Mouse (Mus musculus) lung, embryonic 16.5 days (tissue): Measurements from ENCODE around the gene Itga9. TPM values are rescaled to one million over a fixed set of nuclear protein-coding genes. Genes with fewer than 3 reads are reported as not detected.
A peak's percentile ranks its signal among the peaks of the same experiment; 100 is the strongest.

Experiments
- ATAC-seq: fragments of 200-750 bp; cut with Nextera tagmentation; 2 replicates; pipeline ENCODE4 v1.8.0; 2017; ENCODE audit warnings: low read depth, mild to moderate bottlenecking, moderate library complexity
- H3K27ac ChIP-seq: fragments of 300-500 bp; sonication (generic); 2 replicates; pipeline ENCODE4 v1.5.1; 2014; ENCODE audit warnings: mild to moderate bottlenecking, control low read depth, low read length
- H3K27me3 ChIP-seq: fragments of 300-500 bp; sonication (generic); 2 replicates; pipeline ENCODE4 v1.6.1; 2014; ENCODE audit warnings: low read depth, low read length, mixed read lengths; ENCODE audit not compliant: control insufficient read depth, insufficient read depth
- H3K36me3 ChIP-seq: fragments of 300-500 bp; sonication (generic); 2 replicates; pipeline ENCODE4 v1.6.1; 2014; ENCODE audit warnings: low read length; ENCODE audit not compliant: control insufficient read depth, insufficient read depth
- H3K4me1 ChIP-seq: fragments of 300-500 bp; sonication (generic); replicated peaks from 2 replicates; pipeline ENCODE4 v1.6.1; 2014; ENCODE audit warnings: low read length, mixed read lengths; ENCODE audit not compliant: control insufficient read depth, insufficient read depth
- H3K4me2 ChIP-seq: fragments of 300-500 bp; sonication (generic); 2 replicates; pipeline ENCODE4 v1.6.1; 2014; ENCODE audit warnings: low read depth, low read length, control low read depth
- H3K4me3 ChIP-seq: fragments of 300-500 bp; sonication (generic); 2 replicates; pipeline ENCODE4 v1.5.1; 2014; ENCODE audit warnings: mild to moderate bottlenecking, low read length, control low read depth
- H3K9ac ChIP-seq: fragments of 300-500 bp; sonication (generic); 2 replicates; pipeline ENCODE4 v1.6.1; 2014; ENCODE audit warnings: low read length, control low read depth
- H3K9me3 ChIP-seq: fragments of 300-500 bp; sonication (generic); 2 replicates; pipeline ENCODE4 v1.6.1; 2016; ENCODE audit warnings: low read length; ENCODE audit not compliant: control insufficient read depth
- WGBS: fragments of 180-500 bp; shearing (Covaris S2); extraction: QIAGEN DNeasy Blood & Tissue Kit; methylation state at CpG from one replicate; pipeline ENCODE4 v1.1.7; 2014; 5-methylcytosine and 5-hydroxymethylcytosine counted together
- polyA plus RNA-seq: library from polyadenylated mRNA; unstranded; fragments of >200 nt; fragmentation: Nextera tagmentation; extraction: Ambion mirVana; gene quantifications from 2 replicates; pipeline ENCODE4 v1.2.1, GENCODE M21; 2015

Itga9 gene
- polyA plus RNA-seq, 1 experiment from 2014 or later, result 6.0 TPM

DNA sequence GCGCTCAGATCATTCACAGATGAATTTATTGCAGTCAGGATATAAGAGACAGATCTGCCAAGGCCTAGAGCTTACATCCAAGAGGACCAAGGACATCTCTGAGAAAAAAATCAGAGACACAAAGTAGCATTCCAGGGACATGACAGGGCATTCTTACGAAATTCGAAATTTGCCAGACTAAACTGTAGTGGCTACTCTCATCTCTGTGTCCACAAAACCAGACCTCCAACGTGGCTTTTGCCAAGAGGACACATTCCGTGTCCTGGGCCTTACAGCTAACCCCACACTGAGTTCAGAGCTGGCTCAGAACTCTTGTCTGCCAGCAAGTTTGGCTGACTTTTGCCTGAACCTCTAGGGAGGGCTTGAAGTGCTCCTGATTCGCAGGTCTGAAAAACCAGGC is 279.3 kb downstream of the Itga9 start:
- Histone ChIP-seq H3K36me3 (peaks cover 2% of the 10 kb centered on the region; the same call in 1 of the 2 replicates), H3K4me2 (no peak overlapping the region), H3K4me3 (no peak overlapping the region), H3K9ac (no peak overlapping the region), H3K27me3 (no peaks in the 10 kb centered on the region), H3K4me1 (peaks cover 7% of the 10 kb centered on the region), H3K9me3 (no peaks in the 10 kb centered on the region), H3K27ac (no peak overlapping the region; the same call in 1 of the 2 replicates)
- 45% methylated on average over 6 of the region's 6 CpGs for WGBS
- peak; percentile 87 for ATAC-seq

DNA sequence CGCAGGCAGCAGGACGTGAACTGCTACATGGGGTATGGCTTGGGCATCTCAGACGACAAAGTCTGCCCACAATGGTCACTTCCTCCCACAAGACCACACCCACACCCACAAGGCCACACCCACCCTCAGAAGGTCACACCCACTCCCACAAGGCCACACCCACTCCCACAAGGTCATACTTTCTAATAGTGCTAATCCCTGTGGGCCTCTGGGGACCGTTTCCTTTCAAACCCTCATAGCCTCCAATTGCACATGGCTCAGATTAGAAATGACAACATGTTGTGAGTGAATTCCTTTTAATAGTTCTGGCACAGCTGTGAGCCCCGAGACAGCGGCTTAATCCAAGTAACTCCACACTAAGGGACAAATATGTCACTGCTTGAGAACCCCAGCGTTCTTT is 280.7 kb downstream of the Itga9 start:
- H3K4me1 ChIP-seq, result peaks cover 11% of the 10 kb centered on the region
- no peak overlapping the region for H3K27ac ChIP-seq
- H3K36me3 ChIP-seq, result peaks cover 2% of the 10 kb centered on the region; the same call in 1 of the 2 replicates
- H3K4me3 ChIP-seq, result no peak overlapping the region
- no peaks in the 10 kb centered on the region for H3K27me3 ChIP-seq
- no peak overlapping the region for H3K4me2 ChIP-seq
- no peak overlapping the region for H3K9ac ChIP-seq
- ATAC-seq, result no peak
- 87% methylated on average over 7 of the region's 7 CpGs for WGBS
- no peaks in the 10 kb centered on the region for H3K9me3 ChIP-seq

DNA sequence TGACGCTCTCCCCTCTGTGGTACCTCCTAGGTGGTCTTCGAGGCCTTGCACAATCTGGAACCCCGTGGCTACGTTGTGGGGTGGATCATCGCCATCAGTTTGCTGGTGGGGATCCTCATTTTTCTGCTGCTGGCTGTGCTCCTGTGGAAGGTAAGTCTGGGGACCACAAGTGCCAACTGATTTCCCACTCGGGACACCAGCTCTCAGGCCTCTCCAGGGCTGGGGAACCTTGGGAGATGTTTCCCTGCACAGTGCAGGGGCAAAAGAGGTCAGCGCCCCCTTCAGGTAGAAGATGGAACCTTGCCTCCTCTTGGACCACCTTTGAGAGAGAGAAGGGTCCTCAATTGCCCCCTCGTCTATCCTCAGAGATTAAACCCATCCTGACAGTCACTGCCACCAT is 281.2 kb downstream of the Itga9 start:
- H3K4me3 ChIP-seq, result no peak overlapping the region
- H3K4me2 ChIP-seq, result no peak overlapping the region
- peaks cover 2% of the 10 kb centered on the region; the same call in 1 of the 2 replicates for H3K36me3 ChIP-seq
- H3K4me1 ChIP-seq, result peaks cover 11% of the 10 kb centered on the region
- no peak for ATAC-seq
- no peak overlapping the region for H3K9ac ChIP-seq
- no peaks in the 10 kb centered on the region for H3K27me3 ChIP-seq
- no peak overlapping the region for H3K27ac ChIP-seq
- H3K9me3 ChIP-seq, result no peaks in the 10 kb centered on the region
- WGBS, result 92% methylated on average over 8 of the region's 8 CpGs

DNA sequence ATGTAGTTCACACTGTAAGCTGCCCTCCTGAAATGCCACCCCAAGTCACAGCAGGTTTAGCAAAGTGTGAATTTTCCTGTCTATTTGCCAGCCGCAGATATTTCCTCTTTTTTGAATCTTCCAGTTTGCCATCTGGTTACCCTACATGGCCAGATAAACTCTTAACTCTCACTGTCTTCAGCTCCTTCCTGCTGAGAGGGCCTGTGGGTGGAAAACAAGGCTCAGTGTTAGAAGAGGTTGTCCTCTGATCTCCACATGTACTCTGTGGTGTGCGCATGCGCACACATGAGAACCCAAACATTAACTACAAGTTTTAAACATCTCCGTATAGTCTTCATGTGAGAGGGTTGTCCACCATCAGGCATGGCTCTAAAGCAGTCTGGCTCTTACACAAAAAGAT is 283.7 kb downstream of the Itga9 start:
- no peak overlapping the region for H3K9ac ChIP-seq
- H3K27me3 ChIP-seq, result no peaks in the 10 kb centered on the region
- H3K4me1 ChIP-seq, result peaks cover 11% of the 10 kb centered on the region
- H3K4me2 ChIP-seq, result no peak overlapping the region
- H3K9me3 ChIP-seq, result no peaks in the 10 kb centered on the region
- WGBS, result 63% methylated on average over 4 of the region's 4 CpGs
- no peak overlapping the region for H3K4me3 ChIP-seq
- H3K27ac ChIP-seq, result no peak overlapping the region
- 0 out of 2 replicates have a peak, but pooled peaks cover 2% of the 10 kb centered on the region for H3K36me3 ChIP-seq
- ATAC-seq, result no peak

DNA sequence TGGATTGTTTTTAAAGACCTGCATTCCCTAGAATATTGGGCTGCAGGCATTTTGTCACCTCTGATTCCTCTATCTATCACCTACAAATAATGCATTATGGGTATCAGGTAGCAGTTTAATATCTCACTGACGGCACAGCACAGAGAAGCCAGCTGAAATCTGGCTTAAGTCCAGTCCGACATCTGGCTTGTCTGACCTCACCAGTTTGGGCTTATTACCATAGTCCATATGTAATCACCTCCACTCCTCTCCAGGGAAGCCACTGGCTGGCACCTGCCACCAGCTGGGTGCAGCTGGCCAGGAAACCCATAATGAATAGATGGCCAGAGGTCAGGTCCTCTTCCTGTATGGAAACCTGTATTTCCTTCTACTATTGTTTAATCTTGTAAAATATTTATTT is 284.2 kb downstream of the Itga9 start:
- Histone ChIP-seq H3K9me3 (no peaks in the 10 kb centered on the region), H3K4me3 (no peak overlapping the region), H3K9ac (no peak overlapping the region), H3K4me2 (no peak overlapping the region), H3K4me1 (peaks cover 11% of the 10 kb centered on the region), H3K27me3 (no peaks in the 10 kb centered on the region), H3K36me3 (0 out of 2 replicates have a peak, but pooled peaks cover 2% of the 10 kb centered on the region), H3K27ac (no peak overlapping the region)
- ATAC-seq, result no peak
- 32% methylated on average over 2 of the region's 2 CpGs for WGBS

DNA sequence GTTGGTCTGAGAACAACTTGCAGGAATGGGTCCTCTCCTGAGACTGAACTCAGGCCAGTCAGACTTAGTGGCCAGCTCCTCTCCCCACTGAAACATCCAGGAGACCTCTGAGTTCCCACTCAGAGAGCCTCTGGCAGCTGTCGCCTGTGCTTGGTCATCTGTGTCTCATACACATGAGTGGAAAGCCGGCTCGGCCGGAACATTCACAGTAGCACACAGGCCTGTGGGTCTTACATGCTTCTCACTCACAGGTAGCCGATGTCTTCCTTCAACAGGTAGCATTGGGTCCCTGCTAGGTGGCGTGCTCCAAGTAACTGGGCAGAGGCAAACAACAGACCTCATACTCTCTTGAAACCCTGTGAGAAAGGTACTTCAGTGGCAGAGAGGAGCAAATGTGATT is 284.6 kb downstream of the Itga9 start:
- H3K36me3 ChIP-seq, result 0 out of 2 replicates have a peak, but pooled peaks cover 2% of the 10 kb centered on the region
- H3K27me3 ChIP-seq, result no peaks in the 10 kb centered on the region
- H3K4me2 ChIP-seq, result no peak overlapping the region
- peak overlapping the region; percentile 62; the same call in 1 of the 2 replicates for H3K27ac ChIP-seq
- no peaks in the 10 kb centered on the region for H3K9me3 ChIP-seq
- no peak overlapping the region for H3K4me3 ChIP-seq
- no peak overlapping the region for H3K9ac ChIP-seq
- no peak for ATAC-seq
- peaks cover 11% of the 10 kb centered on the region for H3K4me1 ChIP-seq
- WGBS, result 75% methylated on average over 6 of the region's 6 CpGs

DNA sequence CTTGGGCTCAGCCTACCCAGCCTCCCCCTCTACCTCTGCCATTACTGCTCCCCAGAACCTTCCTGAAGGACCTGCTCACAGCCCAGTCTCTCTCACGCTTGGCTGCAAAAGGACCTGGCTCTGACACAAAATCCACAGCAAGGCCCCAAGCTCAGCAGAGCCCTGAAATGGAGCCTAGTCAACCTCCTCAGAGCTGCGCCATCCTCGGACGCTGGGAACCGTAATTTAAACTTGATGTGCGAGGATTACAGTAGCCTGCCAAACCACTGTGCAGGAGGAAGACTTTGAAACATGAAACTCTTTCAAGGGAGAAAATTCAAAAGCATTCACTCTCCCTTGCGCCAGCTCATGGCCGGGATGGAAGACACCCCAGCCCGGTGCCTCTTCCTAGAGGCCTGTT is 285.1 kb downstream of the Itga9 start:
- peak; percentile 29; the same call in 1 of the 2 replicates for ATAC-seq

DNA sequence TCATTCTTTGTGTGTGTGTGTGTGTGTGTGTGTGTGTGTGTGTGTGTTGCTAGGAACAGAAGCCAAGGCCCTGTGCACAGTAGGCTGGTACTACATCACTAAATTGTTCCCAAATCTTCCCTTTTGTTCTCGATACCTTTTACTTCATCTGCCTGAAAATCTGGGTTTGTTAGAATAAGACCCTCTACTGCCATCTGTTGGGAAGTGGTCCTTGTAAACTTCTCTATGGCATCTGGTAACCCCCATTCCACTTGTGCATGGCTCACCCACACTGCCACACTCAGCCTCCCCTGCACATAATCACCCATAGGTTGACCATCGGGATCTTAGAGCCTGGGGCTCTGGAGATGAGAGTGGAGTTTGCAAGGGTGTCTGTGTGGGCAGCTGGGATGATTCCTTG is 288.6 kb downstream of the Itga9 start:
- H3K27ac ChIP-seq, result no peak overlapping the region
- no peak for ATAC-seq
- 65% methylated on average over 2 of the region's 2 CpGs for WGBS

More for the DNA sequence above, 285.1 kb downstream of the Itga9 start:
- Histone ChIP-seq H3K4me2 (no peak overlapping the region), H3K4me1 (peaks cover 11% of the 10 kb centered on the region), H3K27ac (peak overlapping the region; percentile 62; the same call in 1 of the 2 replicates), H3K27me3 (no peaks in the 10 kb centered on the region), H3K36me3 (0 out of 2 replicates have a peak, but pooled peaks cover 2% of the 10 kb centered on the region), H3K9ac (no peak overlapping the region), H3K4me3 (no peak overlapping the region), H3K9me3 (no peaks in the 10 kb centered on the region)
- 59% methylated on average over 9 of the region's 9 CpGs for WGBS

DNA sequence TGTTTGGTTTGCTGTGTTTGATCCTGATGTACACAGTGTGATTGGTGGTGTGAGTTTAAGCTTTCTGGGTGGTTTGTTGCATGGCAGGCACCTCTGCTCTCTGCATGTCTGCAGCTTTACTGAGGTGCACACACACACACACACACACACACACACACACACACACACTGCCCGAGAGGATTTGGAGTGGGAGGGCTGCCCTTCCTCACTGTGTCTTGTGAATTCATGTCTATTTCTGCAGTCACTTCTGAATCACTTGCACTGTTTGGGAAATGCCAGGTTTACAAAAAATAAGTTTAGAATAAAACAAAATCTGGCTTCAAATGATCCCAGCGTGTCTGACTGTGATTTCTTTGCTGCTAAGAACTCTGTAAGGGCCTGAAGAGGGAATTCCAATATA is 294.2 kb downstream of the Itga9 start:
- ATAC-seq, result no peak
- whole genome bisulfite sequencing, result 39% methylated on average over 2 of the region's 2 CpGs
- Histone ChIP-seq H3K27me3 (no peaks in the 10 kb centered on the region), H3K4me1 (no peaks in the 10 kb centered on the region), H3K4me3 (no peak overlapping the region), H3K36me3 (no peaks in the 10 kb centered on the region; the same call in 1 of the 2 replicates), H3K4me2 (no peak overlapping the region), H3K9ac (no peak overlapping the region), H3K27ac (no peak overlapping the region), H3K9me3 (no peaks in the 10 kb centered on the region)

More for the DNA sequence above, 288.6 kb downstream of the Itga9 start:
- Histone ChIP-seq H3K9ac (no peak overlapping the region), H3K4me3 (no peak overlapping the region), H3K4me2 (no peak overlapping the region), H3K27me3 (no peaks in the 10 kb centered on the region), H3K4me1 (peaks cover 7% of the 10 kb centered on the region), H3K9me3 (no peaks in the 10 kb centered on the region), H3K36me3 (no peaks in the 10 kb centered on the region; the same call in 1 of the 2 replicates)
